Mouse (Mus musculus) embryonic facial prominence, embryonic 11.5 days (tissue): ENCODE results near the gene Traf7. TPM values are rescaled to one million over a fixed set of nuclear protein-coding genes. Genes with fewer than 3 reads are reported as not detected.

Experiments
- ATAC-seq: fragments of 200-750 bp; cut with Nextera tagmentation; replicated peaks from 2 replicates; pipeline ENCODE4 v1.8.0; 2017; ENCODE audit warnings: low read depth; ENCODE audit not compliant: insufficient number of reproducible peaks, low FRiP score, low TSS enrichment
- DNase-seq: peaks from one replicate; pipeline ENCODE4 v3.0.0-alpha.2; 2015; ENCODE audit warnings: low spot score
- H3K27ac ChIP-seq: fragments of 300-500 bp; sonication (generic); replicated peaks from 2 replicates; pipeline ENCODE4 v1.5.1; 2014; ENCODE audit warnings: mild to moderate bottlenecking, low read depth, low read length, control low read depth
- H3K27me3 ChIP-seq: fragments of 300-500 bp; sonication (generic); 2 replicates; pipeline ENCODE4 v1.6.1; 2014; ENCODE audit warnings: mild to moderate bottlenecking, low read length, moderate library complexity, mixed read lengths; ENCODE audit not compliant: control insufficient read depth, insufficient read depth
- H3K36me3 ChIP-seq: fragments of 300-500 bp; sonication (generic); replicated peaks from 2 replicates; pipeline ENCODE4 v1.6.1; 2014; ENCODE audit warnings: low read depth, mild to moderate bottlenecking, low read length, moderate library complexity, mixed read lengths; ENCODE audit not compliant: control insufficient read depth, insufficient read depth
- H3K4me1 ChIP-seq: fragments of 300-500 bp; sonication (generic); 2 replicates; pipeline ENCODE4 v1.6.1; 2014; ENCODE audit warnings: low read length, mixed read lengths; ENCODE audit not compliant: control insufficient read depth, insufficient read depth
- H3K4me2 ChIP-seq: fragments of 300-500 bp; sonication (generic); 2 replicates; pipeline ENCODE4 v1.6.1; 2014; ENCODE audit warnings: low read depth, mild to moderate bottlenecking, control low read depth, low read length, moderate library complexity
- H3K4me3 ChIP-seq: fragments of 300-500 bp; sonication (generic); 2 replicates; pipeline ENCODE4 v1.5.1; 2014; ENCODE audit warnings: low read depth, low read length, control low read depth
- H3K9ac ChIP-seq: fragments of 300-500 bp; sonication (generic); replicated peaks from 2 replicates; pipeline ENCODE4 v1.6.1; 2014; ENCODE audit warnings: mild to moderate bottlenecking, control low read depth, low read length
- H3K9me3 ChIP-seq: fragments of 300-500 bp; sonication (generic); replicated peaks from 2 replicates; pipeline ENCODE4 v1.6.1; 2016; ENCODE audit warnings: mild to moderate bottlenecking, low read length, inconsistent platforms, mixed read lengths; ENCODE audit not compliant: control insufficient read depth
- WGBS: fragments of 180-500 bp; shearing (Covaris S2); extraction: QIAGEN DNeasy Blood & Tissue Kit; methylation state at CpG from one replicate; pipeline ENCODE4 v1.1.7; 2014; 5-methylcytosine and 5-hydroxymethylcytosine counted together
- polyA plus RNA-seq: library from polyadenylated mRNA; unstranded; fragments of >200 nt; fragmentation: Nextera tagmentation; extraction: Ambion mirVana; gene quantifications from 2 replicates; pipeline ENCODE4 v1.2.1, GENCODE M21; 2014

The Traf7 gene
- 86.1 and 88.2 TPM in 2 replicates for polyA plus RNA-seq

GRCm38 (mm10) chr17:24527723-24528559, at the start of gene Traf7:
Gene Traf7 (minus strand): TSS chr17:24527938.
- WGBS, result under 1% methylated on average over 40 of the region's 40 CpGs
- Histone ChIP-seq H3K4me3 (peak within 1 kb of the TSS; percentile 58), H3K9ac (peak within 1 kb of the TSS; percentile 81), H3K9me3 (no peaks in the 10 kb centered on the region), H3K4me1 (peaks cover 7% of the 10 kb centered on the region), H3K36me3 (peaks cover 3% of the 10 kb centered on the region), H3K4me2 (peak within 1 kb of the TSS; percentile 55), H3K27me3 (no peaks in the 10 kb centered on the region), H3K27ac (peak within 1 kb of the TSS; percentile 57)
- ATAC-seq (peak; percentile 97), DNase-seq (peak; percentile 99)

- WGBS, result 90% methylated on average over 9 of the region's 9 CpGs
- H3K4me2 ChIP-seq, result no peak overlapping the region
- no peaks in the 10 kb centered on the region; the same call in none of the 2 replicates for H3K36me3 ChIP-seq
- H3K4me1 ChIP-seq, result no peaks in the 10 kb centered on the region
- H3K4me3 ChIP-seq, result no peak overlapping the region
- H3K9me3 ChIP-seq, result no peaks in the 10 kb centered on the region
- no peaks in the 10 kb centered on the region for H3K27me3 ChIP-seq
- H3K9ac ChIP-seq, result no peak overlapping the region
- DNase-seq (no peak), ATAC-seq (no peak)
- no peak overlapping the region for H3K27ac ChIP-seq
Observed at GRCm38 (mm10) chr17:24573811-24574210, 46.1 kb upstream of the Traf7 start.

- Histone ChIP-seq H3K4me1 (no peaks in the 10 kb centered on the region), H3K4me3 (no peak overlapping the region), H3K9me3 (no peaks in the 10 kb centered on the region), H3K27ac (no peak overlapping the region), H3K9ac (no peak overlapping the region), H3K27me3 (no peaks in the 10 kb centered on the region), H3K36me3 (no peaks in the 10 kb centered on the region; the same call in none of the 2 replicates), H3K4me2 (no peak overlapping the region)
- DNase-seq, result no peak
- WGBS, result 95% methylated on average over 12 of the region's 12 CpGs
- ATAC-seq, result no peak
Observed at GRCm38 (mm10) chr17:24572651-24573245, 45.0 kb upstream of the Traf7 start.

- Histone ChIP-seq H3K27me3 (no peaks in the 10 kb centered on the region), H3K4me2 (no peak overlapping the region), H3K4me3 (no peak overlapping the region), H3K36me3 (peaks cover 2% of the 10 kb centered on the region), H3K9ac (no peak overlapping the region), H3K27ac (no peak overlapping the region), H3K9me3 (no peaks in the 10 kb centered on the region), H3K4me1 (no peaks in the 10 kb centered on the region)
- DNase-seq, result no peak
- WGBS, result 91% methylated on average over 4 of the region's 4 CpGs
- no peak for ATAC-seq
Observed at GRCm38 (mm10) chr17:24569837-24570236, 42.1 kb upstream of the Traf7 start.

- Histone ChIP-seq H3K4me2 (no peak overlapping the region), H3K9me3 (no peaks in the 10 kb centered on the region), H3K4me3 (no peak overlapping the region), H3K36me3 (peaks cover 2% of the 10 kb centered on the region), H3K27ac (no peak overlapping the region), H3K4me1 (no peaks in the 10 kb centered on the region), H3K9ac (no peak overlapping the region), H3K27me3 (no peaks in the 10 kb centered on the region)
- DNase-seq, result no peak
- 84% methylated on average over 8 of the region's 8 CpGs for WGBS
- ATAC-seq, result no peak
Observed at GRCm38 (mm10) chr17:24567034-24567779, 39.5 kb upstream of the Traf7 start.

GRCm38 (mm10) chr17:24565792-24566191, 38.1 kb upstream of the Traf7 start:
- Histone ChIP-seq H3K27ac (no peak overlapping the region), H3K9ac (no peak overlapping the region), H3K4me3 (no peak overlapping the region), H3K36me3 (peaks cover 2% of the 10 kb centered on the region), H3K9me3 (no peaks in the 10 kb centered on the region), H3K4me1 (no peaks in the 10 kb centered on the region), H3K4me2 (no peak overlapping the region), H3K27me3 (no peaks in the 10 kb centered on the region)
- ATAC-seq (no peak; the same call in 1 of the 2 replicates), DNase-seq (no peak)
- WGBS, result 68% methylated on average over 3 of the region's 3 CpGs

GRCm38 (mm10) chr17:24565092-24565491, 37.4 kb upstream of the Traf7 start:
- no peak overlapping the region for H3K4me3 ChIP-seq
- H3K4me1 ChIP-seq, result no peaks in the 10 kb centered on the region
- no peak for ATAC-seq
- no peak overlapping the region for H3K27ac ChIP-seq
- 86% methylated on average over 3 of the region's 3 CpGs for WGBS
- no peak overlapping the region for H3K4me2 ChIP-seq
- no peaks in the 10 kb centered on the region for H3K27me3 ChIP-seq
- H3K36me3 ChIP-seq, result peaks cover 2% of the 10 kb centered on the region
- H3K9me3 ChIP-seq, result no peaks in the 10 kb centered on the region
- DNase-seq, result no peak
- H3K9ac ChIP-seq, result no peak overlapping the region
